Mouse (Mus musculus) v-Abl transformed pro-B cells (cell line): ENCODE results near the gene Polr1e.
"Not testable (repeated sequence)": the region's sequence is repeated elsewhere in the genome, so short reads cannot be mapped to it uniquely, and the experiment has no call there.

Experiments used
- in situ Hi-C, 2 experiments: fragments of 400-800 bp; cut with MboI; formaldehyde crosslinking; loops; one replicate each; pipeline ENCODE4 v1.15.1; 2025; ENCODE audit not compliant: unreplicated experiment in 2 of 2

Polr1e gene

GRCm38 (mm10) chr4:45018452-45018980 is at the start of gene Polr1e:
Gene Polr1e (plus strand): TSS chr4:45018583.
- in situ Hi-C loops, result loop anchor here (5.0 to 25.0 kb wide), 5 partner anchors 69 to 1119 kb away; partner anchors contain the start of genes Ncbp1 (in 2 of the 2) and Tstd2 (in 2 of the 2)

- in situ Hi-C loops, result loop anchor here (5.0 to 10.0 kb wide), 5 partner anchors 42 to 312 kb away; partner anchors contain the start of gene Zbtb5 (in 2 of the 2)
These were observed 48.3 kb upstream of the Polr1e start for GRCm38 (mm10) chr4:44970056-44970455.

- in situ Hi-C loops, result loop anchor here (5.0 to 10.0 kb wide), 5 partner anchors 42 to 312 kb away; partner anchors contain the start of gene Zbtb5 (in 2 of the 2)
These were observed 47.7 kb upstream of the Polr1e start for GRCm38 (mm10) chr4:44970612-44971110.

- in situ Hi-C loops, result loop anchor here (5.0 to 10.0 kb wide), 5 partner anchors 39 to 309 kb away; partner anchors contain the start of gene Zbtb5 (in 2 of the 2)
These were observed 44.9 kb upstream of the Polr1e start for GRCm38 (mm10) chr4:44973450-44973849.

GRCm38 (mm10) chr4:44973871-44974270 is 44.5 kb upstream of the Polr1e start:
- in situ Hi-C loops, result loop anchor here (5.0 to 10.0 kb wide), 5 partner anchors 38 to 308 kb away; partner anchors contain the start of gene Zbtb5 (in 2 of the 2)

- in situ Hi-C loops, result loop anchor here (5.0 to 10.0 kb wide), 5 partner anchors 38 to 308 kb away; partner anchors contain the start of gene Zbtb5 (in 2 of the 2)
These were observed 44.1 kb upstream of the Polr1e start for GRCm38 (mm10) chr4:44974331-44974730.

GRCm38 (mm10) chr4:44976026-44976615 is 42.3 kb upstream of the Polr1e start:
- in situ Hi-C loops, result loop anchor here in 1 of 2 experiments (10.0 kb wide), 1 partner anchor 211 kb away; no protein-coding TSS in a partner anchor

GRCm38 (mm10) chr4:44976921-44977710 is 41.3 kb upstream of the Polr1e start:
- in situ Hi-C loops, result loop anchor here in 1 of 2 experiments (10.0 kb wide), 1 partner anchor 212 kb away; no protein-coding TSS in a partner anchor

GRCm38 (mm10) chr4:44978175-44978574 is 40.2 kb upstream of the Polr1e start:
- in situ Hi-C loops, result loop anchor here in 1 of 2 experiments (10.0 kb wide), 1 partner anchor 213 kb away; no protein-coding TSS in a partner anchor

- in situ Hi-C loops, result loop anchor here in 1 of 2 experiments (10.0 kb wide), 1 partner anchor 215 kb away; no protein-coding TSS in a partner anchor
These were observed 38.5 kb upstream of the Polr1e start for GRCm38 (mm10) chr4:44979794-44980338.

- in situ Hi-C loops, result no loop called here
These were observed 37.0 kb upstream of the Polr1e start, which contains the start of gene Grhpr for GRCm38 (mm10) chr4:44981280-44981973. Gene Grhpr (plus strand): TSS chr4:44981395.

GRCm38 (mm10) chr4:44981974-44982287 is 36.5 kb upstream of the Polr1e start:
- in situ Hi-C loops, result no loop called here

- in situ Hi-C loops, result no loop called here
These were observed 35.8 kb upstream of the Polr1e start for GRCm38 (mm10) chr4:44982440-44983130.

GRCm38 (mm10) chr4:44983131-44983740 is 35.1 kb upstream of the Polr1e start:
- in situ Hi-C loops, result no loop called here

GRCm38 (mm10) chr4:44990560-44990959 is 27.8 kb upstream of the Polr1e start:
- in situ Hi-C loops, result no loop called here

GRCm38 (mm10) chr4:44992330-44992729 is 26.1 kb upstream of the Polr1e start:
- in situ Hi-C loops, result not testable (repeated sequence)

GRCm38 (mm10) chr4:44993179-44993578 is 25.2 kb upstream of the Polr1e start:
- in situ Hi-C loops, result not testable (repeated sequence)

GRCm38 (mm10) chr4:44993847-44994246 is 24.5 kb upstream of the Polr1e start:
- in situ Hi-C loops, result no loop called here

- in situ Hi-C loops, result no loop called here
These were observed 23.6 kb upstream of the Polr1e start for GRCm38 (mm10) chr4:44994776-44995175.
